Mouse (Mus musculus) midbrain, postnatal 0 days (tissue): ENCODE measurements around the gene Nrde2. TPM values are rescaled to one million over a fixed set of nuclear protein-coding genes. Genes with fewer than 3 reads are reported as not detected.

Experiments used
- ATAC-seq: fragments of 200-750 bp; cut with Nextera tagmentation; 2 replicates; pipeline ENCODE4 v1.8.0; 2017; ENCODE audit warnings: moderate number of reproducible peaks, mild to moderate bottlenecking, moderate TSS enrichment, moderate library complexity; ENCODE audit not compliant: low FRiP score
- DNase-seq: peaks from one replicate; pipeline ENCODE4 v3.0.0-alpha.2; 2015; ENCODE audit warnings: low spot score
- H3K27ac ChIP-seq: fragments of 300-500 bp; sonication (generic); 2 replicates; pipeline ENCODE4 v1.5.1; 2014; ENCODE audit warnings: low read depth, mild to moderate bottlenecking, low read length, mixed read lengths
- H3K27me3 ChIP-seq: fragments of 300-500 bp; sonication (generic); 2 replicates; pipeline ENCODE4 v1.6.1; 2014; ENCODE audit warnings: low read length, control low read depth, mixed read lengths; ENCODE audit not compliant: insufficient read depth
- H3K36me3 ChIP-seq: fragments of 300-500 bp; sonication (generic); 2 replicates; pipeline ENCODE4 v1.6.1; 2014; ENCODE audit warnings: low read length, control low read depth, mixed read lengths; ENCODE audit not compliant: insufficient read depth
- H3K4me1 ChIP-seq: fragments of 300-500 bp; sonication (generic); 2 replicates; pipeline ENCODE4 v1.6.1; 2014; ENCODE audit warnings: mild to moderate bottlenecking, control low read depth, antibody characterized with exemption, low read length, mixed read lengths; ENCODE audit not compliant: insufficient read depth
- H3K4me2 ChIP-seq: fragments of 300-500 bp; sonication (generic); 2 replicates; pipeline ENCODE4 v1.6.1; 2014; ENCODE audit warnings: low read depth, mild to moderate bottlenecking, low read length, mixed read lengths; ENCODE audit not compliant: poor library complexity, severe bottlenecking
- H3K4me3 ChIP-seq: fragments of 300-500 bp; sonication (generic); 2 replicates; pipeline ENCODE4 v1.5.1; 2014; ENCODE audit warnings: low read depth, mild to moderate bottlenecking, low read length, moderate library complexity
- H3K9ac ChIP-seq: fragments of 300-500 bp; sonication (generic); replicated peaks from 2 replicates; pipeline ENCODE4 v1.6.1; 2014; ENCODE audit warnings: mild to moderate bottlenecking, low read length, moderate library complexity, mixed read lengths; ENCODE audit not compliant: poor library complexity, severe bottlenecking
- H3K9me3 ChIP-seq: fragments of 300-500 bp; sonication (generic); 2 replicates; pipeline ENCODE4 v1.6.1; 2016; ENCODE audit warnings: low read length, control low read depth
- CTCF ChIP-seq: IDR thresholded peaks from 2 replicates; pipeline ENCODE4 v1.5.1; 2016; ENCODE audit warnings: antibody characterized with exemption, mild to moderate bottlenecking
- WGBS: fragments of 180-500 bp; shearing (Covaris S2); extraction: QIAGEN DNeasy Blood & Tissue Kit; methylation state at CpG from one replicate; pipeline ENCODE4 v1.1.7; 2014; 5-methylcytosine and 5-hydroxymethylcytosine counted together
- polyA plus RNA-seq: library from polyadenylated mRNA; unstranded; fragments of >200 nt; fragmentation: Nextera tagmentation; extraction: Ambion mirVana; gene quantifications from 2 replicates; pipeline ENCODE4 v1.2.1, GENCODE M21; 2015
- total RNA-seq: library from RNA; depleted of rRNA; stranded (reverse); fragments of >200 nt; gene quantifications from 2 replicates; pipeline ENCODE4 v1.2.3, GENCODE M21; 2014; rRNA removed

Gene Nrde2
- total RNA-seq (13.9 and 23.4 TPM in 2 replicates), polyA plus RNA-seq (12.9 and 13.1 TPM in 2 replicates)

- Histone ChIP-seq H3K9me3 (no peaks in the 10 kb centered on the region), H3K9ac (peak within 1 kb of the TSS; percentile 68), H3K4me2 (peak within 1 kb of the TSS; percentile 61), H3K27me3 (no peaks in the 10 kb centered on the region), H3K36me3 (no peaks in the 10 kb centered on the region), H3K27ac (peak within 1 kb of the TSS; percentile 79), H3K4me3 (peak within 1 kb of the TSS; percentile 48), H3K4me1 (no peaks in the 10 kb centered on the region)
- TF ChIP-seq CTCF = peak; percentile 36
- DNase-seq (peak; percentile 96), ATAC-seq (peak; percentile 95)
- under 1% methylated on average over 26 of the region's 26 CpGs for WGBS
These were observed at the start of gene Nrde2 for GRCm38 (mm10) chr12:100159261-100159975. Nrde2 (minus strand) TSS chr12:100159653.

- H3K4me2 ChIP-seq = no peak overlapping the region
- no peak overlapping the region for H3K4me3 ChIP-seq
- DNase-seq (no peak), ATAC-seq (no peak)
- 95% methylated on average over 5 of the region's 5 CpGs for whole genome bisulfite sequencing
- H3K36me3 ChIP-seq = peaks cover 61% of the 10 kb centered on the region
- H3K27ac ChIP-seq = no peak overlapping the region
- H3K9me3 ChIP-seq = no peaks in the 10 kb centered on the region
- H3K9ac ChIP-seq = no peak overlapping the region
- no peak for TF ChIP-seq CTCF
- no peaks in the 10 kb centered on the region for H3K27me3 ChIP-seq
- H3K4me1 ChIP-seq = peaks cover 8% of the 10 kb centered on the region; the same call in 1 of the 2 replicates
These were observed 47.5 kb upstream of the Nrde2 start for GRCm38 (mm10) chr12:100206926-100207325.

- Histone ChIP-seq H3K36me3 (peaks cover 61% of the 10 kb centered on the region), H3K27me3 (no peaks in the 10 kb centered on the region), H3K4me2 (no peak overlapping the region), H3K4me3 (no peak overlapping the region), H3K27ac (no peak overlapping the region), H3K9me3 (no peaks in the 10 kb centered on the region), H3K4me1 (peaks cover 8% of the 10 kb centered on the region; the same call in 1 of the 2 replicates), H3K9ac (no peak overlapping the region)
- no peak for TF ChIP-seq CTCF
- no peak for DNase-seq
- ATAC-seq = no peak
- WGBS = 93% methylated on average over 3 of the region's 3 CpGs
These were observed 47.1 kb upstream of the Nrde2 start for GRCm38 (mm10) chr12:100206521-100206920.

GRCm38 (mm10) chr12:100205156-100205555 lies 45.7 kb upstream of the Nrde2 start:
- no peak for DNase-seq
- Histone ChIP-seq H3K27ac (no peak overlapping the region), H3K4me3 (no peak overlapping the region), H3K9me3 (no peaks in the 10 kb centered on the region), H3K4me1 (peaks cover 8% of the 10 kb centered on the region; the same call in 1 of the 2 replicates), H3K27me3 (no peaks in the 10 kb centered on the region), H3K36me3 (peaks cover 61% of the 10 kb centered on the region), H3K9ac (no peak overlapping the region), H3K4me2 (no peak overlapping the region)
- WGBS = 94% methylated on average over 8 of the region's 8 CpGs
- TF ChIP-seq CTCF = no peak
- no peak for ATAC-seq

GRCm38 (mm10) chr12:100203759-100204158 lies 44.3 kb upstream of the Nrde2 start:
- Histone ChIP-seq H3K36me3 (peaks cover 52% of the 10 kb centered on the region), H3K27me3 (no peaks in the 10 kb centered on the region), H3K9ac (no peak overlapping the region), H3K9me3 (no peaks in the 10 kb centered on the region), H3K4me3 (no peak overlapping the region), H3K4me2 (no peak overlapping the region), H3K4me1 (peaks cover 11% of the 10 kb centered on the region), H3K27ac (no peak overlapping the region)
- TF ChIP-seq CTCF = no peak
- DNase-seq (no peak), ATAC-seq (no peak)
- WGBS = 45% methylated on average over 3 of the region's 3 CpGs

- no peaks in the 10 kb centered on the region for H3K27me3 ChIP-seq
- TF ChIP-seq CTCF = peak; percentile 100
- H3K9me3 ChIP-seq = no peaks in the 10 kb centered on the region
- DNase-seq = peak; percentile 98
- peaks cover 13% of the 10 kb centered on the region for H3K4me1 ChIP-seq
- H3K9ac ChIP-seq = peak overlapping the region; percentile 91
- 0% methylated on average over 13 of the region's 13 CpGs for WGBS
- peak; percentile 45 for ATAC-seq
- no peak overlapping the region for H3K27ac ChIP-seq
- H3K4me2 ChIP-seq = peak overlapping the region; percentile 91
- peaks cover 36% of the 10 kb centered on the region for H3K36me3 ChIP-seq
- H3K4me3 ChIP-seq = peak overlapping the region; percentile 99
These were observed 42.4 kb upstream of the Nrde2 start for GRCm38 (mm10) chr12:100201838-100202237.
